Mouse (Mus musculus) limb, embryonic 11.5 days (tissue): ENCODE data around the gene Jam3. TPM values are rescaled to one million over a fixed set of nuclear protein-coding genes. Genes with fewer than 3 reads are reported as not detected.

Experiments used
- ATAC-seq: fragments of 200-750 bp; cut with Nextera tagmentation; 2 replicates; pipeline ENCODE4 v1.8.0; 2017; ENCODE audit warnings: low read depth; ENCODE audit not compliant: insufficient number of reproducible peaks, low FRiP score, low TSS enrichment
- DNase-seq: peaks from one replicate; pipeline ENCODE4 v3.0.0-alpha.2; 2015; ENCODE audit warnings: low spot score
- H3K27ac ChIP-seq: fragments of 300-500 bp; sonication (generic); replicated peaks from 2 replicates; pipeline ENCODE4 v1.5.1; 2014; ENCODE audit warnings: low read depth, mild to moderate bottlenecking, low read length
- H3K27me3 ChIP-seq: fragments of 300-500 bp; sonication (generic); 2 replicates; pipeline ENCODE4 v1.6.1; 2014; ENCODE audit warnings: mild to moderate bottlenecking, low read length, mixed read lengths; ENCODE audit not compliant: control insufficient read depth, insufficient read depth
- H3K36me3 ChIP-seq: fragments of 300-500 bp; sonication (generic); 2 replicates; pipeline ENCODE4 v1.6.1; 2014; ENCODE audit warnings: mild to moderate bottlenecking, low read length, moderate library complexity, mixed read lengths; ENCODE audit not compliant: control insufficient read depth, insufficient read depth
- H3K4me1 ChIP-seq: fragments of 300-500 bp; sonication (generic); 2 replicates; pipeline ENCODE4 v1.6.1; 2014; ENCODE audit warnings: low read length, mixed read lengths; ENCODE audit not compliant: control insufficient read depth, insufficient read depth
- H3K4me2 ChIP-seq: fragments of 300-500 bp; sonication (generic); 2 replicates; pipeline ENCODE4 v1.6.1; 2014; ENCODE audit warnings: low read depth, mild to moderate bottlenecking, moderate library complexity; ENCODE audit not compliant: severe bottlenecking
- H3K4me3 ChIP-seq: fragments of 300-500 bp; sonication (generic); 2 replicates; pipeline ENCODE4 v1.5.1; 2014; ENCODE audit warnings: low read depth, low read length
- H3K9ac ChIP-seq: fragments of 300-500 bp; sonication (generic); 2 replicates; pipeline ENCODE4 v1.6.1; 2014; ENCODE audit warnings: mild to moderate bottlenecking, low read length
- H3K9me3 ChIP-seq: fragments of 300-500 bp; sonication (generic); 2 replicates; pipeline ENCODE4 v1.6.1; 2016; ENCODE audit warnings: low read length; ENCODE audit not compliant: control insufficient read depth
- WGBS: fragments of 180-500 bp; shearing (Covaris S2); extraction: QIAGEN DNeasy Blood & Tissue Kit; methylation state at CpG from one replicate; pipeline ENCODE4 v1.1.7; 2014; 5-methylcytosine and 5-hydroxymethylcytosine counted together
- polyA plus RNA-seq: library from polyadenylated mRNA; unstranded; fragments of >200 nt; fragmentation: Nextera tagmentation; extraction: Ambion mirVana; gene quantifications from 2 replicates; pipeline ENCODE4 v1.2.1, GENCODE M21; 2014

The Jam3 gene
- polyA plus RNA-seq, 1 experiment from 2014 or later: 121 TPM

GRCm38 (mm10) chr9:27123947-27124346 lies 31.3 kb downstream of the Jam3 start:
- 83% methylated on average over 2 of the region's 2 CpGs for WGBS
- ATAC-seq (no peak), DNase-seq (no peak)
- Histone ChIP-seq H3K4me1 (no peaks in the 10 kb centered on the region), H3K27ac (no peak overlapping the region), H3K4me2 (no peak overlapping the region), H3K9me3 (no peaks in the 10 kb centered on the region; the same call in 1 of the 2 replicates), H3K27me3 (no peaks in the 10 kb centered on the region), H3K9ac (no peak overlapping the region), H3K4me3 (no peak overlapping the region), H3K36me3 (no peaks in the 10 kb centered on the region)

- WGBS: 89% methylated on average over 4 of the region's 4 CpGs
- H3K4me1 ChIP-seq: no peaks in the 10 kb centered on the region
- H3K4me2 ChIP-seq: no peak overlapping the region
- H3K27ac ChIP-seq: no peak overlapping the region
- H3K9ac ChIP-seq: no peak overlapping the region
- H3K36me3 ChIP-seq: no peaks in the 10 kb centered on the region
- no peak overlapping the region for H3K4me3 ChIP-seq
- no peak for DNase-seq
- H3K9me3 ChIP-seq: no peaks in the 10 kb centered on the region; the same call in 1 of the 2 replicates
- ATAC-seq: no peak
- H3K27me3 ChIP-seq: no peaks in the 10 kb centered on the region
Measured at GRCm38 (mm10) chr9:27122963-27123362, 32.3 kb downstream of the Jam3 start.

GRCm38 (mm10) chr9:27122076-27122475 lies 33.1 kb downstream of the Jam3 start:
- Histone ChIP-seq H3K9ac (no peak overlapping the region), H3K4me2 (no peak overlapping the region), H3K27ac (no peak overlapping the region), H3K4me3 (no peak overlapping the region), H3K36me3 (no peaks in the 10 kb centered on the region), H3K4me1 (no peaks in the 10 kb centered on the region), H3K27me3 (no peaks in the 10 kb centered on the region), H3K9me3 (no peaks in the 10 kb centered on the region; the same call in 1 of the 2 replicates)
- ATAC-seq: no peak
- DNase-seq: no peak
- WGBS: 94% methylated on average over 4 of the region's 4 CpGs

- H3K27me3 ChIP-seq: no peaks in the 10 kb centered on the region
- no peak overlapping the region for H3K9ac ChIP-seq
- no peaks in the 10 kb centered on the region for H3K4me1 ChIP-seq
- 89% methylated on average over 9 of the region's 9 CpGs for WGBS
- H3K4me2 ChIP-seq: no peak overlapping the region
- H3K4me3 ChIP-seq: no peak overlapping the region
- H3K36me3 ChIP-seq: no peaks in the 10 kb centered on the region
- no peaks in the 10 kb centered on the region for H3K9me3 ChIP-seq
- ATAC-seq (no peak), DNase-seq (no peak)
- no peak overlapping the region for H3K27ac ChIP-seq
Measured at GRCm38 (mm10) chr9:27121254-27121653, 34.0 kb downstream of the Jam3 start.

- Histone ChIP-seq H3K9ac (no peak overlapping the region), H3K27me3 (no peaks in the 10 kb centered on the region), H3K4me1 (0 out of 2 replicates have a peak, but pooled peaks cover 3% of the 10 kb centered on the region), H3K9me3 (no peaks in the 10 kb centered on the region), H3K4me2 (no peak overlapping the region), H3K4me3 (no peak overlapping the region), H3K36me3 (no peaks in the 10 kb centered on the region), H3K27ac (no peak overlapping the region)
- WGBS: 96% methylated on average over 3 of the region's 3 CpGs
- ATAC-seq (no peak), DNase-seq (no peak)
Measured at GRCm38 (mm10) chr9:27111756-27112155, 43.5 kb downstream of the Jam3 start.

GRCm38 (mm10) chr9:27110681-27111080 lies 44.5 kb downstream of the Jam3 start:
- Histone ChIP-seq H3K27me3 (no peaks in the 10 kb centered on the region), H3K4me1 (0 out of 2 replicates have a peak, but pooled peaks cover 3% of the 10 kb centered on the region), H3K4me3 (no peak overlapping the region), H3K4me2 (no peak overlapping the region), H3K9ac (no peak overlapping the region), H3K36me3 (no peaks in the 10 kb centered on the region), H3K27ac (no peak overlapping the region), H3K9me3 (no peaks in the 10 kb centered on the region)
- WGBS: 76% methylated on average over 5 of the region's 5 CpGs
- ATAC-seq (no peak), DNase-seq (no peak)

- no peak overlapping the region for H3K4me3 ChIP-seq
- 76% methylated on average over 22 of the region's 22 CpGs for WGBS
- no peaks in the 10 kb centered on the region for H3K9me3 ChIP-seq
- H3K36me3 ChIP-seq: peaks cover 2% of the 10 kb centered on the region; the same call in 1 of the 2 replicates
- no peak overlapping the region for H3K4me2 ChIP-seq
- DNase-seq: peak; percentile 32
- H3K9ac ChIP-seq: no peak overlapping the region
- no peak overlapping the region for H3K27ac ChIP-seq
- 0 out of 2 replicates have a peak, but pooled peaks cover 3% of the 10 kb centered on the region for H3K4me1 ChIP-seq
- 0 out of 2 replicates have a peak, but pooled peaks have one; percentile 62 for ATAC-seq
- H3K27me3 ChIP-seq: no peaks in the 10 kb centered on the region
Measured at GRCm38 (mm10) chr9:27109533-27110514, 45.4 kb downstream of the Jam3 start.

GRCm38 (mm10) chr9:27108451-27108850 lies 46.8 kb downstream of the Jam3 start:
- Histone ChIP-seq H3K9ac (no peak overlapping the region), H3K27me3 (no peaks in the 10 kb centered on the region), H3K27ac (no peak overlapping the region), H3K36me3 (peaks cover 5% of the 10 kb centered on the region), H3K4me2 (no peak overlapping the region), H3K4me3 (no peak overlapping the region), H3K4me1 (0 out of 2 replicates have a peak, but pooled peaks cover 3% of the 10 kb centered on the region), H3K9me3 (no peaks in the 10 kb centered on the region)
- DNase-seq: no peak
- ATAC-seq: no peak
- WGBS: 90% methylated on average over 4 of the region's 4 CpGs
